Mouse (Mus musculus): ENCODE results near the gene Tcte3.

- TF ChIP-seq GATA1 (IDR thresholded peaks at IDR 0.05; ENCODE audit: borderline replicate concordance, low read length) (no peak), FLI1 (IDR thresholded peaks at IDR 0.05; ENCODE audit: low read length) (no peak)
Observed at GRCm38 (mm10) chr17:15085006-15085405, 43.7 kb upstream of the Tcte3 start.
